Mouse (Mus musculus) thymus, adult 2 months (tissue): ENCODE results near the gene Rpap2.

Experiments used
- CTCF ChIP-seq: fragments of 200-500 bp; IDR thresholded peaks from 2 replicates; pipeline ENCODE4 v1.5.1; 2012; ENCODE audit warnings: mild to moderate bottlenecking, control low read depth, low read length, moderate library complexity, borderline replicate concordance; ENCODE audit not compliant: control insufficient read depth, poor library complexity, insufficient read depth; ENCODE audit errors: extremely low read depth
- POLR2A ChIP-seq: fragments of 200-500 bp; IDR thresholded peaks from 2 replicates; pipeline ENCODE4 v1.6.1; 2012; ENCODE audit warnings: mild to moderate bottlenecking, low read length, control low read depth, moderate library complexity; ENCODE audit not compliant: control insufficient read depth, poor library complexity, insufficient read depth; ENCODE audit errors: extremely low read depth

DNA sequence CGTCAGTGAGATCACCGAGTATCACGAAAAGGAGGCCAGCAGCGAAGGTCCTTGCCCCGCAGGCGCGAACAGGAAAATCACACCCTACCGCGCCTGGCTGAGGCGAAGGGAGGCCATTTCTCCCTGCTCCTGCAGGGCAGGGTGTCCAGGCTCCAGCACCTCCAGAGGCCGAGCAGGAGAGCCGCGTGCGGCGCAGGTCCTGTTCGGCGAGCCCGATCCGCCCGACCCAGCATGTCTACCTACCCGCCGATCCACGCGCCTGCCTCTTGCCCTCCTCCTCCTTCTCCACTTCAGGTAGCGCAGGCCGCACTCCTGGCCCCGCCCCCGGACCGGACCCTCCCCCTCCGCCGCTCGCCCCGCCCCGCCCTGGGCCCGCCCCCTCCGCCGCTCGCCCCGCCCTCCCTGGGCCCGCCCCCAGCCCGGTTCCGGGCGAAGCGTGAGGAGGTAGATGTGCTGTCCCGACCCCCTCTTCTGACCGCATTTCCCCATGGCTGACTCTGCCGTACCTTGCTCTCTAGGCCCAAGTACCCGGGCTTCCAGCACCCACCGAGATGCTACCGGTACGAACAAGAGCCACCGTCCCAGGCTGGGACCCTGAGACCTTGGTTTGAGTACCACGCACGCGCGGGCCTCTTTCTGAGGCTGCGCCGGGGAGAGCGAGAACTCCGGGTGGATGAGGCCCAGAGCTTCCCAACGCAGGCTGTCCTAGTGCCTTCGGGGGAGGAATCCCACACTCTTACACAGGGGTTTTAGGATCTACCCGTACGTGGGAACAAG lies at the start of gene Rpap2, which contains the start of gene Glmn:
- 0 out of 2 replicates have a peak, but pooled peaks have one; percentile 27 for TF ChIP-seq CTCF
- TF ChIP-seq POLR2A, result peak; percentile 86
